Mouse (Mus musculus) heart, embryonic 11.5 days (tissue): ENCODE measurements at regions not wholly inside any gene's neighbourhood (a gene's known extent, or its start where the extent isn't known, plus 50 kb on each side); places are given as distances from the start of the nearest gene placed in this dataset.

ENCODE experiments used
- ATAC-seq: fragments of 200-750 bp; cut with Nextera tagmentation; replicated peaks from 2 replicates; pipeline ENCODE4 v1.8.0; 2017; ENCODE audit warnings: moderate library complexity; ENCODE audit not compliant: insufficient number of reproducible peaks, low FRiP score, low TSS enrichment
- H3K27ac ChIP-seq: fragments of 300-500 bp; sonication (generic); 2 replicates; pipeline ENCODE4 v1.5.1; 2014; ENCODE audit warnings: mild to moderate bottlenecking, low read depth, low read length
- H3K27me3 ChIP-seq: fragments of 300-500 bp; sonication (generic); 2 replicates; pipeline ENCODE4 v1.6.1; 2014; ENCODE audit warnings: mild to moderate bottlenecking, low read length, mixed read lengths; ENCODE audit not compliant: control insufficient read depth, insufficient read depth
- H3K36me3 ChIP-seq: fragments of 300-500 bp; sonication (generic); 2 replicates; pipeline ENCODE4 v1.6.1; 2014; ENCODE audit warnings: mild to moderate bottlenecking, low read length, moderate library complexity, mixed read lengths; ENCODE audit not compliant: control insufficient read depth, insufficient read depth
- H3K4me1 ChIP-seq: fragments of 300-500 bp; sonication (generic); 2 replicates; pipeline ENCODE4 v1.6.1; 2014; ENCODE audit warnings: low read length; ENCODE audit not compliant: control insufficient read depth, insufficient read depth
- H3K4me2 ChIP-seq: fragments of 300-500 bp; sonication (generic); 2 replicates; pipeline ENCODE4 v1.6.1; 2014; ENCODE audit warnings: mild to moderate bottlenecking, moderate library complexity
- H3K4me3 ChIP-seq: fragments of 300-500 bp; sonication (generic); 2 replicates; pipeline ENCODE4 v1.5.1; 2014; ENCODE audit warnings: low read depth, low read length
- H3K9ac ChIP-seq: fragments of 300-500 bp; sonication (generic); 2 replicates; pipeline ENCODE4 v1.6.1; 2014; ENCODE audit warnings: mild to moderate bottlenecking, low read depth, low read length, moderate library complexity
- H3K9me3 ChIP-seq: fragments of 300-500 bp; sonication (generic); replicated peaks from 2 replicates; pipeline ENCODE4 v1.6.1; 2016; ENCODE audit warnings: low read length; ENCODE audit not compliant: control insufficient read depth
- WGBS: fragments of 180-500 bp; shearing (Covaris S2); extraction: QIAGEN DNeasy Blood & Tissue Kit; methylation state at CpG from one replicate; pipeline ENCODE4 v1.1.7; 2014; ENCODE audit not compliant: insufficient replicate concordance; 5-methylcytosine and 5-hydroxymethylcytosine counted together

GRCm38 (mm10) chr4:142350986-142351385 lies 111.8 kb upstream of the Kazn start:
- Histone ChIP-seq H3K9me3 (no peaks in the 10 kb centered on the region), H3K9ac (no peak overlapping the region), H3K27ac (no peak overlapping the region), H3K36me3 (no peaks in the 10 kb centered on the region), H3K27me3 (no peaks in the 10 kb centered on the region), H3K4me2 (no peak overlapping the region), H3K4me1 (0 out of 2 replicates have a peak, but pooled peaks cover 2% of the 10 kb centered on the region), H3K4me3 (no peak overlapping the region)
- 82% methylated on average over 8 of the region's 8 CpGs for WGBS
- ATAC-seq: no peak

GRCm38 (mm10) chr4:142348910-142349309 lies 109.7 kb upstream of the Kazn start:
- H3K4me3 ChIP-seq: no peak overlapping the region
- H3K27me3 ChIP-seq: no peaks in the 10 kb centered on the region
- ATAC-seq: no peak
- no peak overlapping the region for H3K27ac ChIP-seq
- no peaks in the 10 kb centered on the region for H3K36me3 ChIP-seq
- H3K9ac ChIP-seq: no peak overlapping the region
- H3K9me3 ChIP-seq: no peaks in the 10 kb centered on the region
- no peak overlapping the region for H3K4me2 ChIP-seq
- WGBS: 36% methylated on average over 6 of the region's 6 CpGs
- 0 out of 2 replicates have a peak, but pooled peaks cover 2% of the 10 kb centered on the region for H3K4me1 ChIP-seq

- H3K9me3 ChIP-seq: no peaks in the 10 kb centered on the region
- H3K4me3 ChIP-seq: no peak overlapping the region
- no peak overlapping the region for H3K27ac ChIP-seq
- no peak overlapping the region for H3K9ac ChIP-seq
- H3K36me3 ChIP-seq: no peaks in the 10 kb centered on the region
- no peak; the same call in 1 of the 2 replicates for ATAC-seq
- no peaks in the 10 kb centered on the region for H3K27me3 ChIP-seq
- no peak overlapping the region for H3K4me2 ChIP-seq
- H3K4me1 ChIP-seq: 0 out of 2 replicates have a peak, but pooled peaks cover 3% of the 10 kb centered on the region
- 65% methylated on average over 19 of the region's 19 CpGs for WGBS
These were observed 103.4 kb upstream of the Kazn start for GRCm38 (mm10) chr4:142342482-142343206.

- 57% methylated on average over 4 of the region's 4 CpGs for WGBS
- no peak overlapping the region for H3K4me2 ChIP-seq
- no peak overlapping the region for H3K27ac ChIP-seq
These were observed 102.1 kb upstream of the Kazn start for GRCm38 (mm10) chr4:142341305-142341704.

GRCm38 (mm10) chr4:142340057-142340456 lies 100.9 kb upstream of the Kazn start:
- H3K4me2 ChIP-seq: no peak overlapping the region
- 10% methylated on average over 3 of the region's 3 CpGs for WGBS
- no peak for ATAC-seq

More at GRCm38 (mm10) chr4:142341305-142341704, 102.1 kb upstream of the Kazn start:
- Histone ChIP-seq H3K27me3 (no peaks in the 10 kb centered on the region), H3K9me3 (no peaks in the 10 kb centered on the region), H3K4me1 (0 out of 2 replicates have a peak, but pooled peaks cover 3% of the 10 kb centered on the region), H3K9ac (no peak overlapping the region), H3K4me3 (no peak overlapping the region), H3K36me3 (no peaks in the 10 kb centered on the region)
- no peak for ATAC-seq

GRCm38 (mm10) chr4:142337701-142338100 lies 98.5 kb upstream of the Kazn start:
- Histone ChIP-seq H3K4me1 (no peaks in the 10 kb centered on the region), H3K4me3 (no peak overlapping the region), H3K9ac (no peak overlapping the region), H3K36me3 (no peaks in the 10 kb centered on the region), H3K9me3 (no peaks in the 10 kb centered on the region), H3K27ac (no peak overlapping the region), H3K4me2 (no peak overlapping the region), H3K27me3 (no peaks in the 10 kb centered on the region)
- no peak for ATAC-seq
- 89% methylated on average over 8 of the region's 8 CpGs for WGBS

More at GRCm38 (mm10) chr4:142340057-142340456, 100.9 kb upstream of the Kazn start:
- H3K9me3 ChIP-seq: no peaks in the 10 kb centered on the region
- H3K4me1 ChIP-seq: 0 out of 2 replicates have a peak, but pooled peaks cover 3% of the 10 kb centered on the region
- no peaks in the 10 kb centered on the region for H3K27me3 ChIP-seq
- H3K9ac ChIP-seq: no peak overlapping the region
- no peak overlapping the region for H3K27ac ChIP-seq
- H3K4me3 ChIP-seq: no peak overlapping the region
- no peaks in the 10 kb centered on the region for H3K36me3 ChIP-seq

GRCm38 (mm10) chr4:142336943-142337342 lies 97.7 kb upstream of the Kazn start:
- H3K27me3 ChIP-seq: no peaks in the 10 kb centered on the region
- no peak for ATAC-seq
- H3K4me3 ChIP-seq: no peak overlapping the region
- H3K36me3 ChIP-seq: no peaks in the 10 kb centered on the region
- no peak overlapping the region for H3K9ac ChIP-seq
- H3K4me2 ChIP-seq: no peak overlapping the region
- 45% methylated on average over 2 of the region's 2 CpGs for WGBS
- H3K4me1 ChIP-seq: no peaks in the 10 kb centered on the region
- no peaks in the 10 kb centered on the region for H3K9me3 ChIP-seq
- H3K27ac ChIP-seq: no peak overlapping the region

GRCm38 (mm10) chr4:142334084-142334483 lies 94.9 kb upstream of the Kazn start:
- no peaks in the 10 kb centered on the region for H3K27me3 ChIP-seq
- H3K4me1 ChIP-seq: no peaks in the 10 kb centered on the region
- H3K9me3 ChIP-seq: no peaks in the 10 kb centered on the region
- H3K9ac ChIP-seq: no peak overlapping the region
- no peak for ATAC-seq
- no peak overlapping the region for H3K4me3 ChIP-seq
- no peaks in the 10 kb centered on the region for H3K36me3 ChIP-seq
- no peak overlapping the region for H3K4me2 ChIP-seq
- 74% methylated on average over 7 of the region's 7 CpGs for WGBS
- H3K27ac ChIP-seq: no peak overlapping the region

- no peak overlapping the region for H3K9ac ChIP-seq
- H3K4me2 ChIP-seq: no peak overlapping the region
- no peak for ATAC-seq
- 82% methylated on average over 3 of the region's 3 CpGs for WGBS
- H3K4me1 ChIP-seq: no peaks in the 10 kb centered on the region
- H3K9me3 ChIP-seq: no peaks in the 10 kb centered on the region
- no peaks in the 10 kb centered on the region for H3K36me3 ChIP-seq
- no peak overlapping the region for H3K4me3 ChIP-seq
- H3K27ac ChIP-seq: no peak overlapping the region
- no peaks in the 10 kb centered on the region for H3K27me3 ChIP-seq
These were observed 91.4 kb upstream of the Kazn start for GRCm38 (mm10) chr4:142330599-142330998.
